Mouse (Mus musculus): ENCODE results near the gene Nsmce4a. TPM values are rescaled to one million over a fixed set of nuclear protein-coding genes. Genes with fewer than 3 reads are reported as not detected.

Nsmce4a gene
- 101 and 108 TPM in 2 replicates for polyA plus RNA-seq (2015; fragmentation: Nextera tagmentation; extraction: Ambion mirVana)

GRCm38 (mm10) chr7:130572821-130573220, at the start of gene Nsmce4a:
TSS of gene Nsmce4a (minus strand) at chr7:130573118.
- Histone ChIP-seq H3K4me3 (ENCODE audit: low read depth, low read length) (no peak within 1 kb of the TSS), H3K4me2 (replicated peaks; ENCODE audit: low read depth, low read length) (no peak within 1 kb of the TSS), H3K27me3 (replicated peaks; ENCODE audit: insufficient read depth, low read length) (no peaks in the 10 kb centered on the region), H3K9me3 (ENCODE audit: low read length) (no peaks in the 10 kb centered on the region), H3K9ac (replicated peaks; ENCODE audit: low read depth) (no peak within 1 kb of the TSS), H3K36me3 (ENCODE audit: insufficient read depth, low read length) (no peaks in the 10 kb centered on the region), H3K4me1 (ENCODE audit: insufficient read depth, low read depth, low read length) (peaks cover 11% of the 10 kb centered on the region; the same call in 1 of the 2 replicates), H3K27ac (ENCODE audit: low read length) (peak within 1 kb of the TSS; percentile 87)
- TF ChIP-seq EP300 (IDR thresholded peaks at IDR 0.05) (no peak), CTCF (IDR thresholded peaks at IDR 0.05) (no peak)
- ATAC-seq: no peak
- WGBS: 71% methylated on average over 8 of the region's 11 CpGs
- DNase-seq (ENCODE audit: low spot score): no peak

GRCm38 (mm10) chr7:130622359-130622758, 49.4 kb upstream of the Nsmce4a start:
- TF ChIP-seq CTCF (IDR thresholded peaks at IDR 0.05): no peak
- no peak for TF ChIP-seq EP300 (IDR thresholded peaks at IDR 0.05)
- Histone ChIP-seq H3K36me3 (ENCODE audit: insufficient read depth, low read length) (no peaks in the 10 kb centered on the region), H3K27me3 (replicated peaks; ENCODE audit: insufficient read depth, low read length) (no peaks in the 10 kb centered on the region), H3K9me3 (ENCODE audit: low read length) (no peaks in the 10 kb centered on the region), H3K4me2 (replicated peaks; ENCODE audit: low read depth, low read length) (no peak overlapping the region), H3K27ac (ENCODE audit: low read length) (no peak overlapping the region), H3K4me1 (ENCODE audit: insufficient read depth, low read depth, low read length) (no peaks in the 10 kb centered on the region), H3K4me3 (ENCODE audit: low read depth, low read length) (no peak overlapping the region), H3K9ac (replicated peaks; ENCODE audit: low read depth) (no peak overlapping the region)
- WGBS: 71% methylated on average over 4 of the region's 4 CpGs
- no peak for ATAC-seq
- DNase-seq (ENCODE audit: low spot score): no peak

- no peaks in the 10 kb centered on the region for H3K9me3 ChIP-seq (ENCODE audit: low read length)
- no peaks in the 10 kb centered on the region for H3K27me3 ChIP-seq (replicated peaks; ENCODE audit: insufficient read depth, low read length)
- no peak overlapping the region for H3K4me3 ChIP-seq (ENCODE audit: low read depth, low read length)
- no peak overlapping the region for H3K4me2 ChIP-seq (replicated peaks; ENCODE audit: low read depth, low read length)
- TF ChIP-seq CTCF (IDR thresholded peaks at IDR 0.05) (no peak), EP300 (IDR thresholded peaks at IDR 0.05) (no peak)
- no peak overlapping the region for H3K9ac ChIP-seq (replicated peaks; ENCODE audit: low read depth)
- no peak overlapping the region for H3K27ac ChIP-seq (ENCODE audit: low read length)
- WGBS: 33% methylated on average over 3 of the region's 3 CpGs
- H3K4me1 ChIP-seq (ENCODE audit: insufficient read depth, low read depth, low read length): no peaks in the 10 kb centered on the region
- ATAC-seq (no peak), DNase-seq (ENCODE audit: low spot score) (no peak)
- H3K36me3 ChIP-seq (ENCODE audit: insufficient read depth, low read length): no peaks in the 10 kb centered on the region
These were observed 49.0 kb upstream of the Nsmce4a start for GRCm38 (mm10) chr7:130621953-130622352.

- no peak for ATAC-seq
- no peak overlapping the region for H3K4me3 ChIP-seq (ENCODE audit: low read depth, low read length)
- no peak overlapping the region for H3K9ac ChIP-seq (replicated peaks; ENCODE audit: low read depth)
- H3K27ac ChIP-seq (ENCODE audit: low read length): no peak overlapping the region
- H3K36me3 ChIP-seq (ENCODE audit: insufficient read depth, low read length): no peaks in the 10 kb centered on the region
- no peaks in the 10 kb centered on the region for H3K4me1 ChIP-seq (ENCODE audit: insufficient read depth, low read depth, low read length)
- H3K9me3 ChIP-seq (ENCODE audit: low read length): no peaks in the 10 kb centered on the region
- DNase-seq (ENCODE audit: low spot score): no peak
- TF ChIP-seq CTCF (IDR thresholded peaks at IDR 0.05) (no peak), EP300 (IDR thresholded peaks at IDR 0.05) (no peak)
- H3K27me3 ChIP-seq (replicated peaks; ENCODE audit: insufficient read depth, low read length): no peaks in the 10 kb centered on the region
- 83% methylated on average over 2 of the region's 2 CpGs for WGBS
- no peak overlapping the region for H3K4me2 ChIP-seq (replicated peaks; ENCODE audit: low read depth, low read length)
These were observed 48.1 kb upstream of the Nsmce4a start for GRCm38 (mm10) chr7:130621068-130621467.

DNA sequence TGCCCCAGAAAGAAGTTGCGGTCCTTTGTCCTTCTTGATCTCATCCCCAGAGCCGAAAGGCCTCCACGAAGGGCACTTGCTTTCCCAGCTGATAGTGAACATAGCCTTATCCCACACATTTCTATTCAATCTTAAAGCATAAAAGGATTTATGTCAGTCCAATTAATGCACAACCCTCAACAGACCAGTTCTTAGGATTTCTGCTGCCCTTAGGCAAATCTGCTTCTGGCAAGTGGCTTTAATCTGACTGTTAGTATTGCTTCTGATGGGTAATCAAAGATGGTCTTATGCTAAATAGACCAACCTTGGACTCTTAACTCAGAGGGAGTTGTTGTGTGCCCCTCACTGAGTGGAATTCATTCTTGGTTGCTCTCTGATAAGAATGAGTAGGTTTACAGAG, 44.7 kb upstream of the Nsmce4a start:
- 86% methylated on average over 3 of the region's 3 CpGs for WGBS
- H3K4me3 ChIP-seq (ENCODE audit: low read depth, low read length): no peak overlapping the region
- no peak for DNase-seq (ENCODE audit: low spot score)
- no peak overlapping the region for H3K9ac ChIP-seq (replicated peaks; ENCODE audit: low read depth)
- no peaks in the 10 kb centered on the region for H3K9me3 ChIP-seq (ENCODE audit: low read length)
- no peaks in the 10 kb centered on the region for H3K4me1 ChIP-seq (ENCODE audit: insufficient read depth, low read depth, low read length)
- H3K27me3 ChIP-seq (replicated peaks; ENCODE audit: insufficient read depth, low read length): no peaks in the 10 kb centered on the region
- TF ChIP-seq CTCF (IDR thresholded peaks at IDR 0.05) (no peak), EP300 (IDR thresholded peaks at IDR 0.05) (no peak)
- no peak overlapping the region for H3K27ac ChIP-seq (ENCODE audit: low read length)
- H3K36me3 ChIP-seq (ENCODE audit: insufficient read depth, low read length): no peaks in the 10 kb centered on the region
- no peak for ATAC-seq
- no peak overlapping the region for H3K4me2 ChIP-seq (replicated peaks; ENCODE audit: low read depth, low read length)

DNA sequence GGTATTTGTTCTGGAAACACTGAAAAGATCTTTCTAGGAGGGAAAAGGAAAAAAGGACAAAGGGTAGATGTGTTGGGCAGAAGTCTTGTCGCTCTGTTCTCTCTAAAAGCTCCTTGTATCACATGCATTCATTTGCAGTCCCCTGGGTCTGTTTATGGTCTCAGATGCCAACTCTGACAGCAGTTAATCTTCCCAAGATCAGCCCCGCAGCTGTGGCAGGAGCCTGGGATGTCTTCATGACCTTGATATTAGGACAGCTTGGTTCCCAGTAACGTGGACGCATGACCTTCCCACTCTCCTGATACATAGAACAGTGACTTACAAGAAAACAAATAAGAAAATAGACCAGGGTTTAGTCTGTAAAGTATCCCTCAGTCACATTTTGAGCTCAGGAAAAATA, 41.1 kb upstream of the Nsmce4a start:
- DNase-seq (ENCODE audit: low spot score) (no peak), ATAC-seq (no peak)
- no peaks in the 10 kb centered on the region for H3K9me3 ChIP-seq (ENCODE audit: low read length)
- no peak for TF ChIP-seq EP300 (IDR thresholded peaks at IDR 0.05)
- TF ChIP-seq CTCF (IDR thresholded peaks at IDR 0.05): no peak
- H3K4me3 ChIP-seq (ENCODE audit: low read depth, low read length): no peak overlapping the region
- WGBS: 61% methylated on average over 4 of the region's 4 CpGs
- H3K36me3 ChIP-seq (ENCODE audit: insufficient read depth, low read length): no peaks in the 10 kb centered on the region
- no peaks in the 10 kb centered on the region for H3K4me1 ChIP-seq (ENCODE audit: insufficient read depth, low read depth, low read length)
- H3K4me2 ChIP-seq (replicated peaks; ENCODE audit: low read depth, low read length): no peak overlapping the region
- no peak overlapping the region for H3K27ac ChIP-seq (ENCODE audit: low read length)
- H3K9ac ChIP-seq (replicated peaks; ENCODE audit: low read depth): no peak overlapping the region
- no peaks in the 10 kb centered on the region for H3K27me3 ChIP-seq (replicated peaks; ENCODE audit: insufficient read depth, low read length)

DNA sequence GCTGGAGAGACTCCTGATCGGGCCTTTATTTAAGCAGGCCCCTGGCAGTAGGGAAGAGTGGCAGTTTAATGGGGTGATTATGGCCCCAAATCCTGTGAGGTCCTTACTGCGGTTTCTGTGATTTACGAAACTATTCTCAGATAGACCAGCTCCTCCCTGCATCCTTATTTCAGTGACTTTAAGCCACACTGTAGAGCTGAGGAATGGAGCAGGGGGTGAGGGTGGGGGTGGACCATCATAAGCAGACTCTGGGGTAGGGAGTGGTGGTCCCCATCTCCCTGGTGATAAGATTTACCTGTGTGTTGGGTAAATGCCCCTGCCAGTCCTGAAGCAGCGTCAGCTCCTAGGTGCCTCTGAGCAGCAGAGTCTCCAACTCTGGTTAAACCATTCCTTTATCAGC, 34.0 kb upstream of the Nsmce4a start:
- H3K9ac ChIP-seq (replicated peaks; ENCODE audit: low read depth): no peak overlapping the region
- no peak overlapping the region for H3K4me2 ChIP-seq (replicated peaks; ENCODE audit: low read depth, low read length)
- no peak for ATAC-seq
- H3K4me3 ChIP-seq (ENCODE audit: low read depth, low read length): no peak overlapping the region
- no peaks in the 10 kb centered on the region for H3K4me1 ChIP-seq (ENCODE audit: insufficient read depth, low read depth, low read length)
- no peaks in the 10 kb centered on the region for H3K9me3 ChIP-seq (ENCODE audit: low read length)
- no peak for DNase-seq (ENCODE audit: low spot score)
- H3K36me3 ChIP-seq (ENCODE audit: insufficient read depth, low read length): no peaks in the 10 kb centered on the region
- H3K27me3 ChIP-seq (replicated peaks; ENCODE audit: insufficient read depth, low read length): no peaks in the 10 kb centered on the region
- H3K27ac ChIP-seq (ENCODE audit: low read length): no peak overlapping the region
- 84% methylated on average over 4 of the region's 4 CpGs for WGBS
- TF ChIP-seq CTCF (IDR thresholded peaks at IDR 0.05) (no peak), EP300 (IDR thresholded peaks at IDR 0.05) (no peak)
